Mouse (Mus musculus) cerebellum, adult 18-20 months (tissue): ENCODE results near the gene Rpl27a.

Source experiments
- DNase-seq, 2 experiments: peaks; one replicate each; pipeline ENCODE4 v3.0.0; 2021

Gene Rpl27a

DNA sequence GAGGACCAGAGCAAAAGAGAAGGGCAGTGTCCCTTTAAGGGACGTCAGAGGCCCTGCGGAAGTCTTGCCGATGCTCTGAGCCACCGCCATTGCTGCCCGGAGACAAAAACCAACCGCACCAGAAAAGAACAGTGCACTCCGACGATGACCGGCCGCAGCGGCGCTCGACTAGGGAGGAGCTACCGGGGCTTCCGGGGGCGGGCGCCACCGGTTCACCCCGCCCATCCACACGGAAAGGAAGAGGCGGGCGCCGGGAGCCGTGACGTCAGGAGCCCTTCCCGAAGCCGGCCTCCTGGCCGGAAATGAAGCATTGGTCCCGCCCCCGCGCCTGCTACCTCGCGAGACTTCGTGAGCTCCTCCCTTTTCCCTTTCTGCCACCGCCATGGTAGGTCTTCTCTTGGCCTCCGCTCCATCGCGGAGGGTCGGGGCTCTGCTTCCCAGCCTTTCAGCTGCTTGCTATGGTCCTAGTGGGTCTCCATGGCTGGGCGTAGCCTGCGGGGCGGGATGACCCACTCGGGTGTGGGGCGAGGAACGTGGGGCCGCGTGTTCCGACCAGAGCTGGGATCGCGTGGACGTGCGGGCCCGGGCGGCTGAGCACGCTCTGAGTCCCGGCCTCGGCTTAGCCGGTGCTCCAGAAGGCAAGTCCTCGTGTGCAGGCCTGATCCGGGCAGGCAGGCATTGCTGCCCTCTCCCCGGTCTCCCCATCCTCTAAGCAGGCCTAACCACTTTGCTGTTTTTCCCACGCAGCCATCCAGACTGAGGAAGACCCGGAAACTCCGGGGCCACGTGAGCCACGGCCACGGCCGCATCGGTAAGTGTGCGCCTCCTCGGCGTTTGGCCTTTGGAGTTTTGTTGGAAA is at the start of gene Rpl27a:
Rpl27a (plus strand) TSS at position 310 of the 859 bp plus-strand sequence.
- DNase-seq: peak; percentile 99

DNA sequence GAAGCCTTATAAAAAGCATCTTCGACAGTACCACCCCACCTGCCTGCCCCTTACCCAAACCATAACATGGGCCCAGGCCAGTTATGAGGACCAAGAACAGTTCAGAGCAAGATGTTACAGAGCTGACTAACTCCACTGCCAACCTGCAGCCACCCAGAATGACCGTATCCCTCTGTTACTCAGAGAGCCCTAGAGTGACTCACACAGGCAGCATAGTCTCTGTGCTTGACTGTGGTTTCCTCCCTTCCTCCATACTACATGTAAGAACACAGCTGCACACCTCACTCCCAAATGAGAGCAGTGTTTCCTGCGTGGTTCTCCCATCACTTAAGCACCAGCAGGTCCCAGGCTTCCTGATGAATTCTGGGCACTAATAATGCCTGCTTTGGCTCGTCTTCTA is 48.2 kb upstream of the Rpl27a start:
- DNase-seq: no peak

DNA sequence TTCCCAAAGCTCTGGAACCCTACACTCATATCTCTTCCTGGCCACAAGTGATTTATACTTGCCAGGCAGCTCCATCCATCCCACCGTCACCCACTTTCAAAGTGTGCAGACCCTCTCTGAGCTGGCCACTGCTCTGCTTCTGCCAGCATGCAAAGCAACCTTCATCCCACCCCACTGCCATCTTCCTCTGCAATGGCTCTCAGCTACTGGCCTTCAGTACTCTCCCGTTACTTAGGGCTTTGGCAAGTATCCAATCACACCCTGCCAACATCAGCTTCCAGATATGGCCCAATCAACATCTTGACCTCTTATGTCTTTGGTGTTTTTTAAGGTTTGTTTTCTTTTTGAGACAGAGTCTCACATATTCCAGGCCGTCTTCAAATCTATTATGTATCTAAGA is 41.0 kb upstream of the Rpl27a start:
- DNase-seq: no peak

DNA sequence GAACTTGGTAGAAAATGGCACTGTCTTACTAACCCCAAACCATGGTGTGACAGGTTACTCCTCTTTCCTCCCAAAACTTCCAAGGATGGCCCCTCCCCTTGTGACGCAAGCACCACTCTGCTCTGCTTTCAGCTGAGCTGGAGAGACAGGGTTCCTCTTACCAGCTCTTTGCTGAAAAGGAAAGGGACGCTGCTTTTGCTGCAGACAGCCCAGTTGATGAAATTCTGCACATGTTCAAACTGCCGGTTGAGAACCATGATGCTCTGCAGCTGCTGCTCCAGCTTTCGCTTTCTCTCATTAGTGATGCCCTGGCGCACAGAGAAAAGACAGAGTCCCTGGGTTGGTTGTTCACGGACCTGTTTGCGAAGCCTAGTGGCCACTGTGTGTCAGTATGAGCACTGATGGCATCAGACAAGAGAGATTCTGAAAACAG is 38.2 kb upstream of the Rpl27a start:
- DNase-seq: no peak

DNA sequence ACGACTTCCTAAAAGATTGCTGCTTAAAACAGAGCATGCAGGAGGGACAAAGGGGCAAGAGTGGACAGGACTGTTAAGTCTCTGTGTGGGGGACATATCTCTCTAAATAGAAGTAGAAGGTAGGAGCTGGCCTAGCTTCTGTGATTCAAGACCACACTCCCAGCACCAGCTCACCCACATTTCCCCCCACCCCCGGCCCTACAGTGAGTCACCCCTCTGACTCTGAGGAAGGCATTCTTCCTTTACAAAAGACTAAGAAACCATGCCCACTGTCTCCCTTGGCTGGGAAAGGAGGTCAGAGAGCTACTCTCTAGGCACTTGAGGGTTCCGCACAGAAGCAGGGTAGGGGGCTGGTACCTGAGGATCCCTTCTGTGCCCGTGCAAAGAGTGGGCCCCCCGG is 34.7 kb upstream of the Rpl27a start:
- no peak for DNase-seq

DNA sequence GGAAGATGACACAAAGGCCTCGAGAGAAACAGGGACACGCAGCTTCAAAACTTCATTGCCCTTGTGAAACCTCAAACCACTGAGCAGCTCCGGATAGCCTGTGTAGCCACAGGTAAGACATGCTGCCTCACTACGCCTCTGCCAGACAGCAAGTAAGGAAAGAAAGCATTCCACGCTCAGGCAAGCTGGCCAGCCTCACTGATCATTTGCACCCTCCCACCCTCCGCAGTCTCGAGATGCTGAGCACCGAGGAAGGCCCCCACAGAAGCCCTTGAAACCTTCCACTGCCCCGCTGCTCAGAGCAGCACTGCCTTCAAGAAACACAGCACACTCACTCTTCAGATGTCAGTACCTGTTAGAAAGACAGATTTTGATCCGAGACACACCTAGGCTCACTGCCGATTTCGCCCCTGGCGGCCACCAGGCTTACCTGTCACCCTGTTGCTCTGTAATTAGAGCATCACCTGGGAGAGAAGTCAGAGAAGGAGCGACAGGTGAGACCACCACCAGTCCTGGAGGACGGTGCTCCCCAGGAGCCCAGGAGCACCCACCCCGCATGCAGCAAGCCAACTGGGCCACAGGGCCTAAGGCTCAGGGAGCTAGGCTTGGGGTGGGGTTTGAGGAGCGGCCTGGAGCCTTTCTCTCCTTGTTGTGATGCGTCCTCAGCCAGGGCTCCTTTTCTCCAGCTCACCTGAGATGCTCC is 26.2 kb upstream of the Rpl27a start:
- peak in 1 of 2 experiments; percentile 18 for DNase-seq

DNA sequence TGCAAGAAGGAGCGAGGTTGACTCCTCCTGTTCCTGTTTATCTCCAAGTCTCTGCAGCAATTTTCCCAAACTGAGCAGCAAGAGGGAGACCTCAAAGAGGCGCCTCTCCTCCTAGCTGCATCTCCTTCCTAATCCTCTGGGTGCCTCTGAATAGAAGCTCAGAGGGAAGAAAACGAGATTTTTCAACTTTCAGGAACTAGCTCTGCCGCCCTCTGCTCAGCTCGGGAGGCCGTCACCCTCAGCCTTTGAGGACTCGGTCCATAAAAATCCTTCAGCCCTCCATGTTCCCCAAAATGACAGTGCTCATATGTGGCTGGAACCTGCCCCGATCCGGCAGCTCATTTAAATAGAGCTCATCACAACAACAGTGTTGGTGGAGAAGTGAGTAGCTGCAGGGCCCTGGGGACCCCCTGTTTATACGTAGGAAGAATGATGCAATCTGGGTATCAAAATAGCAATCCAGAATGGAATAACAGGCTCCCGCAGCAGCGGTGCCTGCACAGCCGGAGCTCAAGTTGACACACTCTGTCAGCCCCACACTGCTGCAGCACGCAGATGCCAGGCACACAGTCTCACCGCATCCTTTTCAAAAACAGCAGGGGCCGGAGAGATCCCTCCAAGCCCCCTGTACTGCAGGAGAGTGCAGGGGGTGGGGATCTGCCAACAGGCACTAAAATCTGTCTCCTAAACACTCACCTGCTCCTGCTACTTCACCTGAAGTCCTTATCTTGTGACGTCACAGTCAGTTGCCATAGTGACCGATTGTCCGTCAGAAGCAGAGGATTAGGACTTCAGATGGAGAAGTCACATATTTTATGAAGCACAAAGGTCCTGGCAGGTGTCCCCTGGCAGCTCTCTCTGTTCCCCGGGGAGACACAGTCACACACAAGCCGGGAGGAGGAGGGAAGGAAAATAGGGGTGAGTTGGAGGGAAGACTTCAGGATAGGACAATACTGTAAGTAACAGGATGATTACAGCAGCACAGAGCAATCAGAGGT is 25.3 kb upstream of the Rpl27a start:
- DNase-seq: peak; percentile 69 to 80

DNA sequence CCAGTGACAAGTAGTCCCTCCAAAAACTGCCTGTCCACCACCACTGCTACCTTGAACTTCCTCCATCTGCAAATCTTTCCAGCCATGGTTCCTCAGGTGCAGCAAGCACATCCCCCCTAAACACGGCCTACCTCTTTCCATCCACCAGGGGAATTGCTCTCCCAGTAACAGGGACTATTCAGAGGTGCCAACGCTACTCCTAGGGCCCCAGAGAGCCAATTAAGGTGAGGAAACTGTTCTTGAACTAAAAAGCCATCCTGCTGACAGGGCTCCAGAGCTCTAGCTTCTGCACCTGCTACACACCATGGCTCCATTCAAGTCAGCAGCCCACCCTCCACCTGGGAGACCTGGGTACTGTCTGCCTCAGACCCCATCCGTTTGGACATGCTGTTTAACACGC is 21.4 kb upstream of the Rpl27a start:
- DNase-seq: no peak

DNA sequence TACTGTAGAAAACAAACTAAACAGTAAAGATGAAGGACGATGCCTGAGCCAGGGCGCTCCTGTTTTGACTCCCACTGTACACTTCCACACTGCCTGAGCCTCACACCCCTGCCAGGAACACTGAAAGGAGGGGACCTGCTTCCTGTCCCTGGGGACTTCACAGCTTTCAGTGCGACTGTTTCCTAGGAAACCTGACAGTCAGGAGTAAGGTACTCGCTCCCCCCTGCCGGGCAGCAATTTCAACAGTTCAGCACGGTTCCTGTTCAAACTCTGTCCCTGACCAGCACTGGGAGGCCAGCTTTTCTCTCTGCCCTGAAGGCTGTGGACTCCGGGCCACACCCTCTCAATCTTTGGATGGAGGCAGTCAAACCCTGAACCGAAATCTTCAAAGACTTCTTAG is 11.8 kb upstream of the Rpl27a start:
- no peak for DNase-seq

DNA sequence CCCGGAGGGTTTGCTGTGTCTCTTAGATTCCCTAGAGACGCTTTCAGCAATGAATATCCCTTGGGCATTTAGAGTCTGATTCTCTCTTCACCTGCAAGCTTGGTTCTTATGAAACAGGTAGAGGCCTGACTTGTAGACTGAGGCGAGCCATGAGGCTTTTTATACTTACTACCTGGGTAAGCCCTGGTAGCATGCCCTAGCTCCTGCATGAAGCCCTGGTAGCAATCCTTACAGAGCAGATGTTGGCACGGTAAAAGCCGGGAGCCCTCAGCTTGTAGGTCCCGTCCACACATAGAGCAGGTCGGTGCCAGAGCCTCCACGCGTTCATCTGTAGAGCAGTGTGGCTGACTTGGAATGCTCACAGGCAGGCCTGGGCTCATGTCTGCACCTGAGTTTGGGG is 11.4 kb upstream of the Rpl27a start:
- no peak for DNase-seq

DNA sequence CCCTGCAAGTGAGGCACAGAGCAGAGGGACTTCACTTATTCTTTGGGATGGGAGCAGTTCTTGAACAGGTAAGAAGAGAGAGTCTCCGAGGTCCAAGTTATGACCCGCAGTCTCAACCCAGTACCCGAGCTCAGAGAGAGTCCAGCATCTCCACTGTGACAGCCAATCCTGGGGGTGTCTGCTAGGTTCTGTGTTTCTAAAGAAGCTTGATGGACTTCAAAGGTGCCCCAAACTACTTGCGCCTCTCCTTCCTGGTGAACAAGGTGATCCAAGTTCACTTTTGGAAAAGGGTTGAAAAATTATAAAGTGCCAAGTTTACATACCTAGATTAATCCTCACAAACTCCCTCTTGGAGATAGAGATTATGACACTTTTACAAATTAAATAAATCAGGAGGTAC is 10.9 kb upstream of the Rpl27a start, which contains the start of gene Trim66:
Trim66 (minus strand) TSS at position 101 of the 400 bp plus-strand sequence.
- no peak for DNase-seq

DNA sequence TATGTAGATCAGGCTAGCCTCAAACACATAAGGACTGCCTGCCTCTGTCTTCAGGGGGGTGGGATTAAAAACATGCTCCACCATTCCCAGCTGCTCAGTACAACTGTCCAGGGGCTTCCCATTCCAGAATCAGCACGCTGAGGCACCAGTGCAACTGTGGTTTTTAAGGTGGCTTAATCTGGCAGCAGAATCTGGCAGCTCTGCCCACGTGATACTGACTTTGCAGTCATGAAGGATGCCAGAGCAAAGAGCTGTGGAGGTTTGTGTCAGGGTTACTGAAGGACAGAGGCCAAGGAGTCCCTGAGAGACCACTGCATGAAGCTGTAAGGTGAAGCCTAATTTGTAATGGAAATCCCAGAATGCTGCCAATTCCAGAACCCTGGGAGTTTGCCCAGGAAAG is 8.1 kb upstream of the Rpl27a start:
- no peak for DNase-seq

DNA sequence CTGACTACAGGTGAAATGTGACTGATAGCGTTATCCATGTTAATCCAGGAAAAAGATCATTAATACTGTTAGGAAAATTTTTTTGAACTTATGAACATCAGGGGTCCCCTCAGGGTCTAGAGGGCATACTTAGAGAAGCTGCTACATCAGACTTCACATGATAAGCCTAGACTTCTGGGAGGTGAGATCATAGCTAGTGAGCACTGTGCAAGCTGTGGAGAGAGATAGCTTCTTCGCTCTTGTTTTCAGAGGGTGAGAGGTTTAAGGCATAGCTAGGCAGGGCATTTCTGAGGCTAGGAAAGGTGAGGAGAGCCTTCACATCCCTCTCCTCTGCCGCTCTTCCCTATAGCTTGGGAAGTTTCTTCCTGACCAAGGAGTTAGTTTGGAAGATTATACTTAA is 7.1 kb upstream of the Rpl27a start:
- no peak for DNase-seq

DNA sequence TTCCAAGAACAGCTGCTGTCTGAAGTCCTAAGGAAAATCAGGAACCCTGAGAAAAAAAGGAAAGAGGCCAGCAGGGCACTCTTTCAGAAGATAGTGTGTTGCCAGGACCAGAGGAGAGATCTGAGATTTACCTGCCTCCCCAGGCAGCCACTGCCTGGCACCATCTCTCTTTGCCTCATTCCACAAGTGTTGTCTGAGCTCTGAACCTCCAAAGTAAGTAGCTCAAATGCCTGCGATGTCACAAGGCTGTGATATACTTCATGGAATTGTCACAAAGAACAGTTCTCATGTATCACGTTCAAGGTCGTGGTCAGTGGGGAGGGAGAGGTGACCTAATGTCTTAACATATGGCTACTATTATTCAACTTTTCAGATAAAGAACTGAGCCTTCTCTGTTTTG is 2.4 kb upstream of the Rpl27a start:
- no peak for DNase-seq

DNA sequence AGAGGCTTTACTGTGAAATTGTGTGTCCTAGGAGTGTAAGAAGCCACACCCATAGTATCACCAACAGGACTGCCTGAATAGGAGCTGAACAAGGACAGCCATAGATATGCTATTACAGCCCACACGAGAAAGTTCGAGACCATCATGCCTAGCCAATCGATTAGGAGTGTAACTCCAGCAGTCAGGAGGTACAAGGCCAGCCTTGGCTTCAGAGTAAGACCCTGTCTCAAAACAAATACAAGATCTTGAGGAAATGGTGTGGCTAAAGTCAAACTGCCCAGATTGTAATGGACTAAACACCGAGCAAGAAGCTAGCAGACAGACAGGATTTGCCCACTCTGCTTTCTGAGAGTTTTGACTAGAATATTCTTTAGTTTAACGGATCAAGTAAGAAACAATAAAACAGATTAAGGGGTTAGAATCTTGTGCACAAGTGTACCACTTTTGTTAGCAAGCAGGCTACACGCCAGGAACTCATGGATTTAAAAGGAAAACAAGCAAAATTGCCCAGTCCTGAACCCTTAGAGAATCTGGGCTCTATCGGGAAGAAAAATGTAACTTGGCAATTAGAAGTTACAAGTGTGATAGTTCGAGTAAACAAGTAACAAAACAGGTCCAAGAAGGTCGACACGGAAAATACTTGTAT is 788 bp upstream of the Rpl27a start:
- DNase-seq: no peak

DNA sequence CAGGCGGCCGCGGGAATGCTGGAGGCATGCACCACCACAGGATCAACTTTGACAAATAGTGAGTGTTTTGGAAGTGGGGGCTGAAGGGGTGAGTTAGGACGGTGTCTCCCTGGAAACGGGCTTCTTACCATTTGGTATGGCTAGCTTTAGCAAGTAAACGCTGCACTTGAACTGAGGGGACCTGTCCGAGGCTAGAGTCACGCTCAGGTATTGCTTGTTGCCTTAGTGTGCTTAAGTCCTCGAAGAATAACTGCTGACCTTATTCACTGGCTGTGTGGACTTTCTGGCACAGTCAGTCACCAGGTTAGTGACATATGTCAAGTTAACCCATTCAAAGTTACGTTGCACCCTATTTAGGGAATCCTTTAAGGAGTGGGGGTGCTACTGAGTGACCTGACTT is 989 bp downstream of the Rpl27a start:
- DNase-seq: no peak

DNA sequence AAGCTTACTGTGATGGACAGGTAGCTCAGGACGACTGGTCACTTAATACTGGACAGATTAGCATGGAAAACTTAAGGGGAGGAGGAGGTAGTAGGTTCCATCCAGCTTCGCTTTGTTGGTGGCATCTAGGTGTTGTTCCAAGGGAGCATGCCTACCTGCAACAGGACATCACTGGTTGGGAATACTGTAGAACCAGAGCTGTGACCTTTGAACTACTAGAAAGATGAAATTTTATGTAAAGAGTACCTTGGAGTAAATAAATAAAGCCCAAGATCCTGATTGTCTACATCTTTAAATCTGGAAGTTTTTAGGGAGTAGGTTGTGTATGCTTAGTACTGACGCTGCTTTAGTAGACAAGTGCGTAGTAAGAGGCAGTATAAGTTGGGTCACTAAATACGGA is 3.1 kb downstream of the Rpl27a start:
- DNase-seq: no peak

DNA sequence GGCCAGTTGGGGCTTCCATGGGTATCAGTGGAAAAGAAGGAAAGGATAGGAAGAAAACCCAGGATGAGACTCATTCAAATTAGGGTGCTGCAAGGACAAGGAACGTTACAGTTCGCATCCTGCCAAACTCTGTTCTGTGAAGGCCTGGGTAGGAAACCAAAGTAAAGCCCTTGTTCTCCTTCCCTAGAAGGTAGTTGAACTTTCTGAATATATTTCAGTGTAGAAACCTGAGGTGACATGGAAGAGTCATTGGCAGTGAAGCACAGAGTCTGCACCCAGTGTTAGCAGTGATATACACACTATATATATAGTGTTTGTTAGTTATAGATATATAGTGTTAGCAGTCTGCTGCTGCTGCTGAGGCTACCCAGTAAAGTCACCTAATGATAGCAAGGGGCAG is 4.4 kb downstream of the Rpl27a start:
- no peak for DNase-seq

DNA sequence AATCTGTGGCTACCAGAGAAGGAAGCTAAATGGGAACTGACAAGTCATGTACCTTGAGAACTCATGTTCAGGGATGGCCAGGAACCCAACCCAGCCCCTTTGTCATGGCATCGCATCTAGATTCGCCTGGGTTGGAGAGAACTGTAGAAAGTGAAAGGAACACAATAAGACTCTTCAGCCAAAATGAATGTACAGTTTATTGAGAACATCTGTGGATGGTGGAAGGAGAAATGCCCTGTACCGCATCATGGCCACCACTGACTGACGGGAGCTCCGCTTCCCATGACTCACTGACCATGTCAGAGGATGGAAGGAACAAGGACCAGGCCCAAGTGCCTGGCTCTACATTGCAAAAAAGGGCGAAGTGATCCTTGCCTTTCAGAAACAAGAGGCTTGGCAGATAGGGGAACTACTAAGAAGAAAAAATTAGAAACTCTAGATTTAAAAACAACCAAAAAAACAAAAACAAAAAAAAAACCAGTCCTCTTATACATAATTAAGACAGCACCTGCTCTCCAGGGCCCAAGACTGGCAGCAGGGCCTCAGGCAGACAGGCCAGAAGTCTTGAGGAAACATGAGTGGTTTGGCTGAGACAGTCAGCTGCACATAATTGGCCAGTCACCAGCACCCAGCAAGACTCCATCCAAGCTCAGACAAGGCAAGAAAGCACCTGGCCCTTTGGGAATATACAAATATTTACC is 4.9 kb downstream of the Rpl27a start:
- peak in 1 of 2 experiments; percentile 39 for DNase-seq

DNA sequence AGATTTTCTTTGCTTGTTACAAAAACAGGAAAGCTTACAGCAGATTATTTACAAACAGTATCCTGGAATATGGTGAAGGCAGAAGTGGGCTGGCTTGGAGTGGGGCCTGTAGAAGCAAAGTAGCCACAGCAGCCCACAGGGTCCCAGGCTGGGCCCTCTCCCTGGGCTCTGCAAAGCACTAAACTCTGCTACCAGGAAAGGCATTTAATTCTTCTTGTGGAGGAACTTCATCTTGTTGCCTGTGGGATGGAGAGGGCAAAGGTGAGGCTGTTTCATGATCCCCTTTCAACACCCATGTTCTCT is 5.4 kb downstream of the Rpl27a start:
- DNase-seq: no peak

DNA sequence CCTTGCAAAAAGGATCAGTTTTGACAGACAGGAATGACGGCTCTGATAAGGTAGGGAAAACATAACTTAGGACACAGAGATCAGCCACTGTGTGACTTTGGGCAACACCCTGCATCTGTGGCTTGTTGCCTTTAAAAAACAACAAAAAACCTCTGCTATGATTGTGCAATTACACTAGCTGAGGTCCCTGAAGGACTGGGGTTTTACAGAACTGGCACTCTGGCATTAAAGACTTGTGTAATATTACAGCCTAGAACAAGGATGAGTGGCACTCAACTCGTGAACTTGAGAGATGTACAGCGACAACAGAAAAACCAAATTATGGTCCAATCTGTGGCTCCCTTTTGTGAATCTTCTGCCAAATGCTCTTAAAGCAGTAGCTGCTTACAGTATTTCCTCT is 5.8 kb downstream of the Rpl27a start:
- DNase-seq: no peak
